8 mouse cellular contexts compared by ENCODE assay signal in the genomic region with DNA sequence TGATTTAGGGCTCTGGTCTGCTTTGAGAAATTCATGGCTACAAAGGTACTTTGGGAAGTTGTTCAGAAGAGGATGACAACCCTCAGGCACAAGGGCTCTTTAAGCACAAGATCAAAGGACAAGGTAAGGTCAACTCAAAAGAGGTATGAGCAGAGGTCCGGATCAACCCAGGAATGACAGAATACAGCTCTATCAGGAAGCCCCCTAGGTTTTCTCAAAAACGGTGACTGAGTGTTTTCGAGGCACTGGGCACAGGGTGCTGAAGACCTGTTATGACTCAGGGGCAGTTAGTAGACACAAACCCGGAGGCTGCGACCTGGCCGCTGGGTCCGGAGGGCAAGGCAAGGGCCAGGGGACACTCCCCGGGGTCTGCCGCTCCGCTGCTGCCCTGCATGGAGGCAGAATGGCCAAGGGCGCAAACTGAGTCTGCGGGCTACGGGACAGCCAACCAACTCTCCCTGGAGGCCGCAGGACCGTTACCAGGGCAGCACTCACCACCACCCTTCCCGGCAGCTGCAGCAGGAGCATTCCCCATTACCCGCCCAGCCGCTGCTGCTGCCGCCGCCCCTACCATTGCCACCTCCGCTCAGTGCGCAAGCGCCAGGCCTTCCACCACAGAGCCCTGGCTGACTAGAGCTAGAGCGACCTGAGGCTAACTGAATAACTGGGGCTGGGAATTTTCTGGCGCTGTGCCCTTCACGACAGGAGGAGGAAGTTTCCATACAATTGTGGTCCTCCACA. TPM values are rescaled to one million over a fixed set of nuclear protein-coding genes. Genes with fewer than 3 reads are reported as not detected.
DNase-seq lines count a peak whose midpoint lies in the region; ATAC-seq and TF ChIP-seq lines count a peak whose summit lies in the region.

No protein-coding gene starts in this region.

- no peak for TF ChIP-seq CTCF in stomach, postnatal 0 days (IDR thresholded peaks at IDR 0.05; ENCODE audit: low read depth)

- peak; percentile 92 for ATAC-seq in erythroid progenitor cell, adult 5-6 weeks (replicated peaks; ENCODE audit: low FRiP score, poor library complexity, severe bottlenecking)
- peak; percentile 94 for ATAC-seq in heart, embryonic 12.5 days (ENCODE audit: insufficient number of reproducible peaks, low FRiP score)
- ATAC-seq in kidney, embryonic 16.5 days (ENCODE audit: low FRiP score, low TSS enrichment) = peak; percentile 97
- peak; percentile 94 for ATAC-seq in stomach, postnatal 0 days (ENCODE audit: low FRiP score, low TSS enrichment)

- peak overlapping the region; percentile 87 for H3K4me2 ChIP-seq in heart, embryonic 12.5 days
- H3K4me2 ChIP-seq in kidney, embryonic 16.5 days (replicated peaks; ENCODE audit: low read depth, low read length) = peak overlapping the region; percentile 89
- peak overlapping the region; percentile 83 for H3K4me2 ChIP-seq in stomach, postnatal 0 days (replicated peaks; ENCODE audit: low read depth)

- TF ChIP-seq EP300 in stomach, postnatal 0 days (optimal IDR thresholded peaks at IDR 0.05) = no peak

- H3K4me1 ChIP-seq in heart, embryonic 12.5 days (replicated peaks) = peaks cover 21% of the 10 kb centered on the region
- 0 out of 2 replicates have a peak, but pooled peaks cover 5% of the 10 kb centered on the region for H3K4me1 ChIP-seq in kidney, embryonic 16.5 days (ENCODE audit: insufficient read depth, low read length)
- no peaks in the 10 kb centered on the region; the same call in 1 of the 2 replicates for H3K4me1 ChIP-seq in stomach, postnatal 0 days (replicated peaks; ENCODE audit: control insufficient read depth, insufficient read depth)

- WGBS in heart, embryonic 12.5 days = 9% methylated on average over 26 of the region's 26 CpGs
- WGBS in kidney, embryonic 16.5 days = 1% methylated on average over 25 of the region's 26 CpGs
- WGBS in stomach, postnatal 0 days = 4% methylated on average over 26 of the region's 26 CpGs

- peak; percentile 79 for DNase-seq in layer of hippocampus, adult 11-12 months (ENCODE audit: low spot score)
- no peak for DNase-seq in layer of hippocampus, adult 9-10 months (ENCODE audit: low spot score)
- peak; percentile 84 for DNase-seq in liver
- peak; percentile 78 for DNase-seq in neural tube, embryonic 10.5 days (ENCODE audit: extremely low spot score, low spot score)
- DNase-seq in stomach, postnatal 0 days (ENCODE audit: low spot score) = peak; percentile 88

- H3K9ac ChIP-seq in heart, embryonic 12.5 days = peak overlapping the region; percentile 78
- H3K9ac ChIP-seq in kidney, embryonic 16.5 days (replicated peaks; ENCODE audit: low read length) = peak overlapping the region; percentile 80
- H3K9ac ChIP-seq in stomach, postnatal 0 days (ENCODE audit: low read length) = peak overlapping the region; percentile 72

- H3K36me3 ChIP-seq in heart, embryonic 12.5 days = peaks cover 13% of the 10 kb centered on the region; the same call in 1 of the 2 replicates
- no peaks in the 10 kb centered on the region for H3K36me3 ChIP-seq in kidney, embryonic 16.5 days (ENCODE audit: insufficient read depth, low read length)
- peaks cover 4% of the 10 kb centered on the region; the same call in 1 of the 2 replicates for H3K36me3 ChIP-seq in stomach, postnatal 0 days (ENCODE audit: control insufficient read depth, insufficient read depth, low read length)

- peak overlapping the region; percentile 58 for H3K4me3 ChIP-seq in heart, embryonic 12.5 days
- H3K4me3 ChIP-seq in kidney, embryonic 16.5 days (ENCODE audit: low read length) = peak overlapping the region; percentile 61
- H3K4me3 ChIP-seq in stomach, postnatal 0 days (ENCODE audit: low read depth, low read length) = peak overlapping the region; percentile 50

- no peaks in the 10 kb centered on the region for H3K27me3 ChIP-seq in heart, embryonic 12.5 days (replicated peaks)
- no peaks in the 10 kb centered on the region for H3K27me3 ChIP-seq in kidney, embryonic 16.5 days (ENCODE audit: insufficient read depth, low read length)
- H3K27me3 ChIP-seq in stomach, postnatal 0 days (ENCODE audit: control insufficient read depth, insufficient read depth, low read length) = no peaks in the 10 kb centered on the region

- H3K27ac ChIP-seq in heart, embryonic 12.5 days (ENCODE audit: poor library complexity, severe bottlenecking) = peak overlapping the region; percentile 60; the same call in 1 of the 2 replicates
- H3K27ac ChIP-seq in kidney, embryonic 16.5 days (ENCODE audit: low read length) = peak overlapping the region; percentile 48; the same call in 1 of the 2 replicates
- H3K27ac ChIP-seq in stomach, postnatal 0 days (replicated peaks) = 0 out of 2 replicates have a peak overlapping the region, but pooled peaks have one; percentile 40

- H3K9me3 ChIP-seq in heart, embryonic 12.5 days (replicated peaks) = no peaks in the 10 kb centered on the region
- H3K9me3 ChIP-seq in kidney, embryonic 16.5 days (ENCODE audit: low read length) = no peaks in the 10 kb centered on the region
- no peaks in the 10 kb centered on the region for H3K9me3 ChIP-seq in stomach, postnatal 0 days (ENCODE audit: control insufficient read depth, low read length)

RNA-seq across cellular contexts. Expression of a gene that starts 13.2 kb away (rescaled TPM):
- total RNA-seq in erythroid progenitor cell, adult 5-6 weeks (2015; ENCODE audit: low replicate concordance) = 86.1 and 90.5 TPM in 2 replicates
- total RNA-seq in erythroid progenitor cell, adult 5-6 weeks (2017; ENCODE audit: low replicate concordance) = 99.1 and 105 TPM in 2 replicates
- polyA plus RNA-seq in heart, embryonic 12.5 days (2016; fragmentation: Nextera tagmentation; extraction: Ambion mirVana) = 19.2 and 20.2 TPM in 2 replicates
- 34.6 and 35.8 TPM in 2 replicates for polyA plus RNA-seq in kidney, embryonic 16.5 days (2015; fragmentation: Nextera tagmentation; extraction: Ambion mirVana)
- polyA plus RNA-seq in stomach, postnatal 0 days (2015; fragmentation: Nextera tagmentation; extraction: Ambion mirVana) = 11.5 and 12.2 TPM in 2 replicates

RNA-seq across cellular contexts. Expression of a gene that starts 13.4 kb away (rescaled TPM):
- total RNA-seq in erythroid progenitor cell, adult 5-6 weeks (2015; ENCODE audit: low replicate concordance) = 91.4 and 105 TPM in 2 replicates
- total RNA-seq in erythroid progenitor cell, adult 5-6 weeks (2017; ENCODE audit: low replicate concordance) = 118 and 144 TPM in 2 replicates
- 130 and 138 TPM in 2 replicates for polyA plus RNA-seq in heart, embryonic 12.5 days (2016; fragmentation: Nextera tagmentation; extraction: Ambion mirVana)
- 112 and 123 TPM in 2 replicates for polyA plus RNA-seq in kidney, embryonic 16.5 days (2015; fragmentation: Nextera tagmentation; extraction: Ambion mirVana)
- 93.5 and 94.2 TPM in 2 replicates for polyA plus RNA-seq in stomach, postnatal 0 days (2015; fragmentation: Nextera tagmentation; extraction: Ambion mirVana)

RNA-seq across cellular contexts. Expression of a gene that starts 32.9 kb away (rescaled TPM):
- not detected in 2 replicates for total RNA-seq in erythroid progenitor cell, adult 5-6 weeks (2015; ENCODE audit: low replicate concordance)
- not detected in 2 replicates for total RNA-seq in erythroid progenitor cell, adult 5-6 weeks (2017; ENCODE audit: low replicate concordance)
- polyA plus RNA-seq in heart, embryonic 12.5 days (2016; fragmentation: Nextera tagmentation; extraction: Ambion mirVana) = not detected in 2 replicates
- polyA plus RNA-seq in kidney, embryonic 16.5 days (2015; fragmentation: Nextera tagmentation; extraction: Ambion mirVana) = 0.31 TPM in 1 of 2 replicates, not detected in the other
- 0.11 and 0.15 TPM in 2 replicates for polyA plus RNA-seq in stomach, postnatal 0 days (2015; fragmentation: Nextera tagmentation; extraction: Ambion mirVana)

RNA-seq across cellular contexts. Expression of a gene that starts 46.8 kb away (rescaled TPM):
- total RNA-seq in erythroid progenitor cell, adult 5-6 weeks (2015; ENCODE audit: low replicate concordance) = not detected in 2 replicates
- not detected in 2 replicates for total RNA-seq in erythroid progenitor cell, adult 5-6 weeks (2017; ENCODE audit: low replicate concordance)
- polyA plus RNA-seq in heart, embryonic 12.5 days (2016; fragmentation: Nextera tagmentation; extraction: Ambion mirVana) = 1.5 and 2.5 TPM in 2 replicates
- 9.5 and 12.6 TPM in 2 replicates for polyA plus RNA-seq in kidney, embryonic 16.5 days (2015; fragmentation: Nextera tagmentation; extraction: Ambion mirVana)
- 29.1 and 50.8 TPM in 2 replicates for polyA plus RNA-seq in stomach, postnatal 0 days (2015; fragmentation: Nextera tagmentation; extraction: Ambion mirVana)
